Mouse (Mus musculus) layer of hippocampus, adult 9-10 months (tissue): ENCODE data around the gene E2f7.
"Not testable (repeated sequence)": the region's sequence is repeated elsewhere in the genome, so short reads cannot be mapped to it uniquely, and the experiment has no call there.

Experiments used
- DNase-seq: peaks from one replicate; pipeline ENCODE4 v3.0.0; 2022; ENCODE audit warnings: low spot score

E2f7 gene

GRCm38 (mm10) chr10:110744686-110745639 is at the start of gene E2f7:
TSS of gene E2f7 (plus strand) at chr10:110745439.
- DNase-seq: no peak

- no peak for DNase-seq
Observed at GRCm38 (mm10) chr10:110701276-110701675, 44.0 kb upstream of the E2f7 start.

DNA sequence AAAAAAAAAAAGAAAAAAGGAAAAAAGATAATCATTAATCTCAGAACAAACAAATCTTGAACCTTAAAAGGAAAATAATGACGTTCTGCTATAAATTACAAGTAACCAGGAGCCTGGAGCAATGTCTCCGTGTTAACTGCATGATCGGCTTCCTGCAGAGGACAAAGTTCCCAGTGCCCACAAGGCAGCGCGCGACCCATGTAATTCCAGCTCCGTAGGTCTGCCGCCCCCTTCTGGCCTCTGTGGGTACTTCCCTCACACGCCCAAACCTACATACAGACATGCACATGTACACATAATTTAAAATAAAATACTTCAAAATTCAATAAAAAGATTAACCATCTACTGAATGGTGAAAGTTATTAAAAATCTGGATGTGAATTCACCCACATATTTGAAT is 39.6 kb upstream of the E2f7 start:
- DNase-seq: no peak

DNA sequence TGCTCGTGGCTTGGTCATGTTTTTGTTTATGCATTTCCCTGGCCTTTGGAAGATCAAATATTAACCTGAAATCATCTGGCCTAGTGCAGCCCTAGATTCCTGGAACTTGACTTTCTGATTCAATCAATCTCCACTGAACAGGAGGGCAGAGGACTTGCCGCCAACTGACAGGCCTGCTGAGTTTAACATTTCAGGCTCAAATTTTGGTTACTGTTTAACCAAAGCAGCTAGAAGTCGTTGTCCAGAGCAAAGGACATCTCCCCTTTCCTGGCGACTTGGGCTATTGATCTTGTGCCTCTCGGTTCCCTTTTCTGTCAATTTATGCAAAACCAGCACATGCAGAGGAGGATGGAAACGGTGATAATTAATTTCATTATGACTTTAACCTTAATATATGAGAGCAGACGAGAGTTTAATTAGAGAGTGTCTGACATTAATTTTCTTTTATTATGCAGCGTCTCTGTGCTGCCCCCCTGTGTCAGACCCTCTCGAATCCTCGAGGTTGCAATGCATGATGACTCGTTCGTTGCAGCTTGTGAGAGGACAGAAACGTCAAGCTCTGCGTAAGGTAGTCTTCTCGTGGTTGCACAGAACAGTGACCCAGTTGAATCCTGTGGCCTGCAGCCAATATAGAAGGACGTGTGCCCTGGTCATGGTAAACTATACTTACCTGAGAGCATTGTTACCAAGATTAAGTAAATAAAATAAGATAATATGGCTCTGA is 37.7 kb upstream of the E2f7 start:
- DNase-seq: no peak

GRCm38 (mm10) chr10:110716887-110717286 is 28.4 kb upstream of the E2f7 start:
- no peak for DNase-seq

- DNase-seq: no peak
Observed at GRCm38 (mm10) chr10:110726431-110726830, 18.8 kb upstream of the E2f7 start.

- DNase-seq: no peak
Observed at GRCm38 (mm10) chr10:110727816-110728215, 17.4 kb upstream of the E2f7 start.

DNA sequence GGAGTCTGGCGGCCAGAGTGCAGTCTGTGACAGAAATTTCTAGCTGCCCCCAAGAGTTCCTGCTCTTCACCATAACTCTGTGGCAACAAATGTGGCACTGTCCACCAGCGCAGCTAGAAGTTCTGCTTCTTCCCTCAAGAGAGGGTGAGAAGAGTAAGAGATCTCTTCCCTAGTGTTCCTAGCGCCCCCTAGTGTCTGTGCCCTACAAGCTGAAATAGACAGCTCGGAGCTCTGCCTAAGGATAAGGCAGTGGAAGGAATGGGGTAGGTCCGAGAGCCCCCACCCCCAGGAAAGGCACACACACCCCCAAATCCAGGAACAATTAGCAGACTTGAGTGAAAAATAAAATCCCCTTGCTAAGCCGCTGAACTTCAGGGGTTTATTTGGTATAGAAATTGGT is 11.9 kb upstream of the E2f7 start:
- DNase-seq: peak; percentile 69

DNA sequence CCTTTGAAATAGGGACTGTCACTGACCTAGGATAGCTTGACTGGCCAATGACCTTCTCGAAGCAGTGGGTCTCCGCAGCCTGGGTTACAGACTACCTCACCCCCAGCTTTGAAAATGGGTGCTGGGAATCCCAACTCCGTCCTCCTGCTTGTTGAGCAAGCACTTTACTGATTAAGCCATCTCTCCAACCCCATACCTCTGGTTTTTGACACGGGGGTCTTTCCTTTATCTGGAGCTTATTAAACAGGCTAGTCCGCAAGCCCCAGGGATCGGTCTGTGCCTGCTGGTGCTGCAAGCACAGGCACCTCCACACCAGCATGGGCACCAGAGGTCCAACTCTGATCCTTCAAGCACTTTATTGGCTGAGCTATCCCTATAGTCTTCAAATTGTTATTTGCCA is 1.5 kb upstream of the E2f7 start:
- no peak for DNase-seq

DNA sequence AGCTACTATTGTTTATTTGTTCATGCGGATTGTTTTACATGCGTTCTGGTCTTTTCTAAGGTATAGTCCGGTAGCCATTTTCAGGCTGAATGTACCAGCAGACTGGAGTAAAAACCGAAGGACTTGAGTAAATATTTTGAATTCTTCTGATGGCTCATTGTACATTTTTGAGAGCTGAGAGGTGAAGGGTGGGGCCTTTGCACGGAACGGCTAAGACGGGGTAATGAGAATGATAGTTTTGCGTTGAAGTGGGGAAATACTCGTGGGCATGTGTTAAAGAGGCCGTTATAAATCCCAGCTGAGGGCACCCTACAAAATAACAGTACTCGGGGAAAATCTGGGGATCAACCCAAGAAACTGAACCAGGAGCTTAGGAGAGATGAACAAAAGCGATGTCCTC is 1.1 kb upstream of the E2f7 start:
- DNase-seq: no peak

DNA sequence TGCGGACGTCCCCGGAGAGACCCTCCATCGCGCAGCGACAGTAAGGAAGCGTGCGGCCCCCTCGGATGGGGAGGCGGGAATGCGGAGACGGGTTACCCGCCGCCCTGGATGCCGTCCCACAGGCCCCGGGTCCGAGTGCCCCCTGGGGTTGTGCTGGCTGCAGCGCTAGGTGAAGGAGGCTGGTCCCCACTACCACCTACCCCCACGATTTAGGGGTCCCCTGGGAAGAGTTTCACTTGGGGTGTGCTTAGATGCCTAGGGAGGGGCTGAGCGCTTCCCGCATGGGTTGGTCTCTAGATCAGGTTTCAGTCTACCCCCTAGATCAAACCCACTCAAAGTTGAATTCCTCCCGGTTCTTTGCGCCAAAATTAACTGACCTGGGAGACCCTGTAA is 397 bp downstream of the E2f7 start:
- no peak for DNase-seq

- no peak for DNase-seq
Observed at GRCm38 (mm10) chr10:110749081-110749480, 3.8 kb downstream of the E2f7 start.

DNA sequence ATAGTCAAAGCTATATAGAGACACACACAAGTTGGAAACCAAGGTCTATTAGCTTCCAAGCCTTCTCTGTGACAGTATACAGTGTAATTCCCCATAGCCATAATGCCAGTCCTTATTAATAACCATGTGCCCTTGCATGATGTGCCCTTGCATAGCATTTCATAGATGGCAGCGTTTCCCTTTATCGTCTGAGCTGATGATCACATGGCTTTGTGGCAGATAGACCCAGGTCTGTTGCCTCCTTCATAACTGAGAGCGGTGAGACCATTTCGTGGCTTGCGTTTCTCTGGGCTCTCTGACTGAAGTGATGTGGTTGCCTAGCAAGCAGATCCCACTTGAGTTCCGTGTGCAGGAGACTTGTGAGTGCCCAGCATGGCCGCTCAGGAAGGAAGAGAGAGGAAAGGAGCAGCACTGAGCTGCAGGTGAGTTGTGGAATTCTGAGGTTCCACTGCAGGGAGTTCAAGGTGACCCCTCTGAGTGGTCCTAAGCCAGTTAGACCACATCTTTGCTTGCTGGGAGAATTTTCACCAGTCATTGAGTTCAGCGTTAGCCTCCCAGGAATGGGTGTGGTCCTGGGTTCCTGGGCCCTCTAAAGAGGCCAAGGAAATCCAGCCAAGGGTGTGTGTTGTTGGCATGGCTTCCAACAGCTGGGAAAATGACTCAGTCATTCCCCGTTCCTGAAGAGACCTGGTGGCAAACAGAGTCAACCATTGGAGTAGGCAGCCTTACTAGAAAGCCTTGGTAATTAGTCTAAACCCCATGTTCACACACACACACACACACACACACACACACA is 4.5 kb downstream of the E2f7 start:
- DNase-seq: no peak

DNA sequence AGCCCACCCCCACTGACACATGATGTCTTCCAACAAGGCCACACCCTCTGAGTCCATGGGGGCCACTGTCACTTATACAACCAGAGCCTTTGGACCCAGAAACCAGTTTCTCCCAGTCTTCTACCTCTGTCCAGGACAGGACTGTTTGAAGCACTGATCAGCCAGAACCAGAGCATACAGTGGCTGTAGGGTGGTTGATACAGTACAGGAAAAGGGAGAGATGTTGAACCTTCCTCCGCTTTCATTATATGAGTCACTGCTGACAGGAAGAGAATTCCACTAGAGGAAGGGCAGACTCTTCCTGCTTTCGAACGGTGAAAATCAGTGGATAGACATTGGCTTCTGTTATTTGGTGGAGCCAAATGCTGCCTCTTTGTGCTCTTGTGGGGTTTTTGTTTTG is 7.6 kb downstream of the E2f7 start:
- no peak for DNase-seq

GRCm38 (mm10) chr10:110755556-110755955 is 10.3 kb downstream of the E2f7 start:
- DNase-seq: no peak

- DNase-seq: no peak
Observed at GRCm38 (mm10) chr10:110756271-110756793, 11.1 kb downstream of the E2f7 start.

- DNase-seq: not testable (repeated sequence)
Observed at GRCm38 (mm10) chr10:110760552-110760951, 15.3 kb downstream of the E2f7 start.

DNA sequence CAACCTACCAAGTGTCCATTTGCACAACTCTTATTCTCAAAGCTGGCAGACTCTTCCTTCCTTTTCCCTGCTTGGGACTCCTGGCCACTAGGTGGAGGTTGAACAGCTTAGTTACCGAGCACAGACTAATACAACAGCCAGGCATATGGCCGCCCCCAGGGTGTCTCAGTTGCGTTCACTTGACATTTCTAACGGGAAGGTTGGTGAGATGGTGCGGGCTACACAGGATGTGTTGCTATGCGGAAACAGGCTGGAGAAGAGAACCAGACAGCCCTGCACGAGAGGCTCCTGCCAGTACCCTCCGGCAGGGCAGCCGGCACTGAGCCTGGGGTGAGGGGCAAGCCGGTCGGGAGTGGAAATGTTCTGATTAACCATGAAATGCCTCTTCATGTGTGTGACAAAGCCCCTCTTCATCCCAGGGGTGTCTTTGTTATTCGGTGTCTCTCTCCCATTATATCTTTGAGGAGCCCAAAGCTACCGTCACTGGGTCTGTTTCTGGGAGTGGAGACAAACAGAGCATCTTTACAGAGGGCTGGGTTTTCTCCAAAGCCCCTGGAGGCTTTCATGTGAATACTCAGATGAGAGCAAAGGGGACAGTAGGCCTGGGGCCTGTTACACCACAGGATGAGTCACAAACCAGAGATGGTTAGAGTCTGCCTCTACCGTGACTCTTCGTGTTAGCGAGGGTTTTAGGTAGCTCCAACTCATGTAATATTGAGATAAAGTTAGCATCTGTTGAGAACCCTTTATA is 17.1 kb downstream of the E2f7 start:
- DNase-seq: no peak

GRCm38 (mm10) chr10:110763416-110763815 is 18.2 kb downstream of the E2f7 start:
- no peak for DNase-seq

DNA sequence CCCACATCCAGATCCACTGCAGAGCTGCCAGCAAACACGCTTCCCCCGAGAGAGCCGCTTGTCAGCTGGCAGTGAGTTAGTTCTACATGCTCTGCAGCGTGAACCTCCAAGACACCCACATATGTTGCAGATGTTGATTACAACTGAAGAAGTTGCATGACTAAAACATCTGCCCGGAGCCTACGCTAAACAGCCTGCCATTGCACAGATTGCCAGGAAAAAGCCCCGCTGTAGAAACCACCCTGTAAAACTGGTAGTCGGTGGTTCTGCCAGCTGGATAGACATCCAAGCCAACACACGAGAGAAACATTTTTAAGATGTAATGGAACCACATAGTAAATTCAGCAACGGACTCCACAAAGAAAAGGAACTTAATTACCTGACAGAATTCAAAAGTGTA is 24.3 kb downstream of the E2f7 start:
- DNase-seq: no peak

GRCm38 (mm10) chr10:110773201-110773600 is 28.0 kb downstream of the E2f7 start:
- DNase-seq: no peak
